Mouse (Mus musculus) neutrophil, adult 5-6 weeks (primary cell): ENCODE data around the gene Olfr267. TPM values are rescaled to one million over a fixed set of nuclear protein-coding genes. Genes with fewer than 3 reads are reported as not detected.

Experiments
- ATAC-seq: fragments of 151-379, 151-347 bp; 2 replicates; pipeline ENCODE4 v1.8.0; 2017; ENCODE audit warnings: mild to moderate bottlenecking, moderate TSS enrichment; ENCODE audit not compliant: insufficient number of reproducible peaks, poor library complexity, low FRiP score, severe bottlenecking; ENCODE audit errors: extremely low read depth
- total RNA-seq: library from RNA; stranded (forward); fragments of 200-1000 nt; gene quantifications from 2 replicates; pipeline ENCODE4 v1.2.3, GENCODE M21; 2017

Olfr267 gene
- 0.12 TPM in 1 of 2 replicates, not detected in the other for total RNA-seq

- no peak for ATAC-seq
Observed at GRCm38 (mm10) chr4:58787616-58788015, at the start of gene Olfr267. Gene Olfr267 (minus strand): TSS chr4:58787716.

- no peak for ATAC-seq
Observed at GRCm38 (mm10) chr4:58832908-58833307, 45.4 kb upstream of the Olfr267 start.

- ATAC-seq = no peak
Observed at GRCm38 (mm10) chr4:58825921-58826320, 38.4 kb upstream of the Olfr267 start.

GRCm38 (mm10) chr4:58786659-58787058 is 857 bp downstream of the Olfr267 start:
- ATAC-seq = no peak

GRCm38 (mm10) chr4:58763417-58763816 is 24.1 kb downstream of the Olfr267 start:
- no peak for ATAC-seq

GRCm38 (mm10) chr4:58749510-58749909 is 38.0 kb downstream of the Olfr267 start:
- ATAC-seq = no peak

- ATAC-seq = no peak
Observed at GRCm38 (mm10) chr4:58749101-58749500, 38.4 kb downstream of the Olfr267 start.

- ATAC-seq = no peak
Observed at GRCm38 (mm10) chr4:58745583-58746222, 41.8 kb downstream of the Olfr267 start.

GRCm38 (mm10) chr4:58736867-58737633 is 50.5 kb downstream of the Olfr267 start:
- ATAC-seq = no peak

Other genes starting within 250 kb of the Olfr267 start
- 0.23 TPM in 1 of 2 replicates, not detected in the other for gene Lpar1, start 233.8 kb downstream of the Olfr267 start, total RNA-seq
- gene Ecpas, start 125.0 kb upstream of the Olfr267 start, total RNA-seq = 62.5 and 75.9 TPM in 2 replicates
- 0.74 and 0.81 TPM in 2 replicates for gene Zkscan16, start 155.9 kb upstream of the Olfr267 start, total RNA-seq
- gene Ptgr1, start 199.4 kb upstream of the Olfr267 start, total RNA-seq = 0.47 and 0.61 TPM in 2 replicates
- 6.6 and 8.6 TPM in 2 replicates for gene Dnajc25, start 207.3 kb upstream of the Olfr267 start, total RNA-seq
- not detected in 2 replicates for gene Gm20503, start 215.5 kb upstream of the Olfr267 start, total RNA-seq
- 48.6 and 51.3 TPM in 2 replicates for gene Gng10, start 247.4 kb upstream of the Olfr267 start, total RNA-seq